ENCODE assay signal across 12 mouse cellular contexts in the genomic region with DNA sequence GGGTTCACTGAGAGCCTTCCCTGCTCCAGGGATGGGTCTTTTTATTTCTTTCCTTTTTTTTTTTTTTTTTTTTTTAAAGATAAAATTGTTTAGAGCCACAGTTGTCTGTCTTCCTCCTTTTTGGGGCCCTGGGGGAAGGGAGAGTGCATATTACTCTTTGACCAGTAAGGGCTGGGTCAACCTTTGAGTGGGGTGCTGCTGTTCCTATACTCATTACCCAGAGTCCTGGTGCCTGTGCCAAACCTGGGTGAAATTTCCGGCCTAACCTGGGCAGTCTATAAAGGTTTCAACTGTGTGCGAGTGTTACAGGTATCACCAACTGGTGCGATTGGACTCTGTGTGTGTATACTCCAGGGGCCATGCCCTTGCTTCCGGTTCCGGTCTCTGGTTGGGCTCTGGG. TPM values are rescaled to one million over a fixed set of nuclear protein-coding genes. Genes with fewer than 3 reads are reported as not detected.
DNase-seq lines count a peak whose midpoint lies in the region; ATAC-seq and TF ChIP-seq lines count a peak whose summit lies in the region.
"Had no signal": no experiment of that assay in that cellular context is flagged by ENCODE, and none has a peak within 500 bp of the region (broad histone marks: within the 10 kb centered on the region; RNA-seq: fewer than 3 reads in every experiment).

A gene (plus strand): TSS at position 213 of the 400 bp plus-strand sequence.

- no peaks in the 10 kb centered on the region for H3K27me3 ChIP-seq in kidney, embryonic 16.5 days (ENCODE audit: insufficient read depth, low read length)
- H3K27me3 ChIP-seq in hindbrain, embryonic 15.5 days, result no peaks in the 10 kb centered on the region
- H3K27me3 ChIP-seq in midbrain, embryonic 14.5 days (ENCODE audit: control insufficient read depth, insufficient read depth, low read length), result no peaks in the 10 kb centered on the region

- no peaks in the 10 kb centered on the region for H3K4me1 ChIP-seq in kidney, embryonic 16.5 days (ENCODE audit: insufficient read depth, low read length)
- H3K4me1 ChIP-seq in ES-E14 (ENCODE audit: control insufficient read depth in 2 of 2, insufficient read depth in 2 of 2, low read length in 2 of 2, poor library complexity in 1 of 2), result peaks cover 11 to 29% of the 10 kb centered on the region in 2 experiments
- H3K4me1 ChIP-seq in hindbrain, embryonic 15.5 days (replicated peaks), result peaks cover 14% of the 10 kb centered on the region
- H3K4me1 ChIP-seq in midbrain, embryonic 14.5 days (ENCODE audit: control insufficient read depth, insufficient read depth, low read length), result peaks cover 6% of the 10 kb centered on the region

- no peak within 1 kb of the TSS for H3K9ac ChIP-seq in kidney, embryonic 16.5 days (replicated peaks; ENCODE audit: low read length)
- H3K9ac ChIP-seq in ES-E14 (ENCODE audit: insufficient read depth, low read depth, low read length, poor library complexity, severe bottlenecking), result peak within 1 kb of the TSS; percentile 11; the same call in 1 of the 2 replicates
- no peak within 1 kb of the TSS for H3K9ac ChIP-seq in hindbrain, embryonic 15.5 days
- no peak within 1 kb of the TSS for H3K9ac ChIP-seq in midbrain, embryonic 14.5 days (replicated peaks; ENCODE audit: low read length)

- no peak within 1 kb of the TSS for H3K4me2 ChIP-seq in kidney, embryonic 16.5 days (replicated peaks; ENCODE audit: low read depth, low read length)
- no peak within 1 kb of the TSS for H3K4me2 ChIP-seq in hindbrain, embryonic 15.5 days
- H3K4me2 ChIP-seq in midbrain, embryonic 14.5 days (ENCODE audit: low read length), result no peak within 1 kb of the TSS

- DNase-seq in kidney, adult 11 months, result peak; percentile 86
- no peak for DNase-seq in ES-E14 (ENCODE audit: low read depth, low spot score)
- no peak for DNase-seq in midbrain, embryonic 14.5 days
- no peak for DNase-seq in right cerebral cortex, postnatal 10 days (ENCODE audit: low spot score in 2 of 2)
- DNase-seq in gastrocnemius, adult 18-20 months (ENCODE audit: low spot score), result no peak
- DNase-seq: cerebellum, adult 18-20 months; heart, adult 18-20 months; thymus, postnatal 14 days had no signal

- no peak for ATAC-seq in kidney, embryonic 16.5 days (ENCODE audit: low FRiP score, low TSS enrichment)
- ATAC-seq in hindbrain, embryonic 15.5 days (ENCODE audit: low FRiP score, low read depth), result no peak
- ATAC-seq in midbrain, embryonic 14.5 days (ENCODE audit: low FRiP score, low TSS enrichment), result no peak
- no peak for ATAC-seq in cerebellum, adult (ENCODE audit: insufficient number of reproducible peaks, low FRiP score, low TSS enrichment)

- WGBS in kidney, embryonic 16.5 days, result 84% methylated on average over 5 of the region's 5 CpGs
- WGBS in hindbrain, embryonic 15.5 days, result 93% methylated on average over 5 of the region's 5 CpGs
- WGBS in midbrain, embryonic 14.5 days, result 89% methylated on average over 5 of the region's 5 CpGs

- in situ Hi-C loops in ES-E14 (cut with MboI; ENCODE audit: low sequenced_read_pairs in 2 of 2, unreplicated experiment in 2 of 2), result no loop called here

- H3K27ac ChIP-seq in kidney, embryonic 16.5 days (ENCODE audit: low read length), result no peak within 1 kb of the TSS
- peak within 1 kb of the TSS; percentile 48 for H3K27ac ChIP-seq in ES-E14 (ENCODE audit: insufficient read depth, low read depth, low read length, poor library complexity, severe bottlenecking)
- peak within 1 kb of the TSS; percentile 30; the same call in 1 of the 2 replicates for H3K27ac ChIP-seq in hindbrain, embryonic 15.5 days (replicated peaks)
- H3K27ac ChIP-seq in midbrain, embryonic 14.5 days (replicated peaks; ENCODE audit: low read depth, low read length), result peak within 1 kb of the TSS; percentile 42; the same call in 1 of the 2 replicates

- no peaks in the 10 kb centered on the region for H3K9me3 ChIP-seq in kidney, embryonic 16.5 days (ENCODE audit: low read length)
- H3K9me3 ChIP-seq in ES-E14 (ENCODE audit: control insufficient read depth, insufficient read depth, low read depth, low read length), result no peaks in the 10 kb centered on the region
- H3K9me3 ChIP-seq in hindbrain, embryonic 15.5 days, result no peaks in the 10 kb centered on the region
- no peaks in the 10 kb centered on the region for H3K9me3 ChIP-seq in midbrain, embryonic 14.5 days (ENCODE audit: control insufficient read depth, low read length)

- H3K4me3 ChIP-seq in kidney, embryonic 16.5 days (ENCODE audit: low read length), result no peak within 1 kb of the TSS
- no peak within 1 kb of the TSS; a peak in 1 of 4 replicates for H3K4me3 ChIP-seq in ES-E14 (ENCODE audit: insufficient read depth in 1 of 2, low read depth in 1 of 2, low read length in 2 of 2, poor library complexity in 1 of 2, severe bottlenecking in 1 of 2)
- no peak within 1 kb of the TSS for H3K4me3 ChIP-seq in hindbrain, embryonic 15.5 days
- H3K4me3 ChIP-seq in midbrain, embryonic 14.5 days (replicated peaks; ENCODE audit: low read depth, low read length), result no peak within 1 kb of the TSS
- H3K4me3 ChIP-seq: erythroblast, embryonic 14.5 days had no signal

- peaks cover 50% of the 10 kb centered on the region for H3K36me3 ChIP-seq in kidney, embryonic 16.5 days (ENCODE audit: insufficient read depth, low read length)
- H3K36me3 ChIP-seq in ES-E14 (ENCODE audit: control insufficient read depth, insufficient read depth, low read length, poor library complexity, severe bottlenecking), result peaks cover 29% of the 10 kb centered on the region
- H3K36me3 ChIP-seq in hindbrain, embryonic 15.5 days, result peaks cover 52% of the 10 kb centered on the region
- H3K36me3 ChIP-seq in midbrain, embryonic 14.5 days (ENCODE audit: control insufficient read depth, insufficient read depth, low read length), result peaks cover 70% of the 10 kb centered on the region

TF ChIP-seq in ES-E14, 5 proteins besides CTCF, POLR2A, EP300 and RAD21:
- TF ChIP-seq HCFC1 (IDR thresholded peaks at IDR 0.05; ENCODE audit: borderline replicate concordance, insufficient read depth, low read length) (no peak), ZC3H11A (IDR thresholded peaks at IDR 0.05; ENCODE audit: borderline replicate concordance, low read depth, low read length) (no peak), ZNF384 (IDR thresholded peaks at IDR 0.05; ENCODE audit: low read depth, low read length) (no peak), MAFK (IDR thresholded peaks at IDR 0.05; ENCODE audit: insufficient read depth, low read depth, low read length) (no peak), CHD2 (IDR thresholded peaks at IDR 0.05; ENCODE audit: low read depth, low read length) (no peak)

RNA-seq across cellular contexts. Expression of the gene that starts here (rescaled TPM):
- 6.6 and 7.0 TPM in 2 replicates for polyA plus RNA-seq in kidney, embryonic 16.5 days (2015; fragmentation: Nextera tagmentation; extraction: Ambion mirVana)
- total RNA-seq in ES-E14 (2012; rRNA removed), result 6.2 and 11.2 TPM in 2 replicates
- polyA plus RNA-seq in hindbrain, embryonic 15.5 days (2015; fragmentation: Nextera tagmentation; extraction: Ambion mirVana), result 5.4 and 6.6 TPM in 2 replicates
- 5.7 and 6.2 TPM in 2 replicates for polyA plus RNA-seq in midbrain, embryonic 14.5 days (2014; fragmentation: Nextera tagmentation; extraction: Ambion mirVana)
- total RNA-seq in gastrocnemius, adult 18-20 months (2021), result under 1 TPM; 0.48 to 0.93 TPM
- polyA plus RNA-seq: erythroblast, embryonic 14.5 days had no signal
